Mouse (Mus musculus): ENCODE data around the gene Dscam.

Gene Dscam

DNA sequence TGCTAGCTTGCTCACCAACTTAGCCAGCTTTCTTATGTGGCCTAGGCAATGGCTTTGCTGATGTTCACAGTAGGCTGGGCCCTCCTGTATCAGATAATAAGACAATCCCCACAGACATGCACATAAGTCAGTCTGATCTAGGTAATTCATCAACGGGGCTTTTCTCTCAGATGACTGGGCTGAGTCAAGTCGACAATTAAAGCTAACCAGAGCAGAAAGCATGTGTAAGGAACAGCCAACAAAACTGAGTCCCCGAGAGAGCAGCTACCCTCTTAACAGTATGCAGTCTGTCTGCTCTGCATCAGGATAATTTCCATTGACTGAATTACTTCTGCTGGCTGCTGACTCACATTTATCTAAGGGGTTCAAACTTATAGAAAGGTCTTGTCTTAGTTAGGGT is 603.1 kb downstream of the Dscam start:
- DNase-seq (ENCODE audit: low read depth, low spot score): no peak

DNA sequence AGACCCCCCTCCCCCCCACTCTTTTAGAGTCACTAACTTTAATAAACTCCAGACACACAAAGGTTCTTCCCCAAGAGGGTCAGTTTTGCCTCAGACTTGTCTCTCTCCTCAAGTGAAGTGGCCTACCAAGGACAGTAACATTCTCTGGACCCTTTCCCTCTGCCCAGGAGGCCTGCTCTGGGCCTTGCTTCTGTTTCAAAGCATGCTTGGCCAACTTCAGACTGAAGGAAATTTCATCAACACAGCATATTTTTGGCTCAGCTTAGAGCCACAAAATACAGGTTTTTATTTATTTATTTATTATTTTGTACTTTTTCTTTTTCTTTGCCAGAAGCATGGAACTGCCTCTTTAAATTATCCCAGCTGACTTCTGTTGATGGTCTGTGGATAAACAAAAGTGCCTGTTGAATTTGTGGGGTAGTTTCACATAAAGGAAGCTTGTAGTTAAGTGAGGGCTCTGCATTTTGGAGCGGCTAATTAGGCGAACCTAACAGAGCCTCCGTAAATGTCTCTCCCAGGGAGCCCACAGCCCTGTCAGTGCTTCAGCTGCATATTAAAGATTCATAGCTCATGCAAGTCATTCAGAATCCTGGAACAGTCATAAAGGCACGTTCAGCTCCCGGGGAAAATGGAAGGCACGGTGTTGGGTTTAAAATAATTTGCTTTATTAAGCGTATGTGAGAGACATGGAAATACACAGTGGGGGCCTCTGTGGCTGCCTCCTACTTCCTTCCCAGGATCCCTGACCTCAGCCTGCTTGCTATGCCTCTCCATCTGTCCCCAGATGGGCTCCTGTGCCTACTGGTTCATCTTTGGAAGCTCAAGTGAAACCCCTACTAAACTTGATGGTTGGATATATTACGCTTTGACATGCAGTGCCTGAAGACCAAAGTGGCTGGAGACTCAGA is 606.9 kb downstream of the Dscam start:
- DNase-seq (ENCODE audit: low read depth, low spot score): no peak

DNA sequence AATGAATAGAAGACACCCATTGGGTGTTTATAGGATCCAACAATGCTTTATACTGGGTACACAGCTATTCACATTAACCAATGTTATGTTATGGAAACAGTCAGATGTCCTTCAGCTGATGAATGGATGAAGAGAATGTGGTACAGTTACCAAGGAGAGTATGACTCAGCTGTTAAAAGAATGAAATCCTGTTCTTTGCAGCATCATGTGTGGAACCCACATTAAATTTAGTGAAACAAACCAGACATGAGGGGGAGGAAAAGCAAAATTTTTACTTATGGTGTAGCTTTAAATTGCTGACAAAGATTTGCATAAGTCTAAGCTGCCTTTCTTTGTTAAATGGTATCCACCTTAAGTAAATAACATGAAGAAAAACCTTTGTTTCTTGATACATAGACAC is 610.8 kb downstream of the Dscam start:
- DNase-seq (ENCODE audit: low read depth, low spot score): no peak

GRCm38 (mm10) chr16:96558341-96558740 is 612.2 kb downstream of the Dscam start:
- no peak for DNase-seq (ENCODE audit: low read depth, low spot score)

DNA sequence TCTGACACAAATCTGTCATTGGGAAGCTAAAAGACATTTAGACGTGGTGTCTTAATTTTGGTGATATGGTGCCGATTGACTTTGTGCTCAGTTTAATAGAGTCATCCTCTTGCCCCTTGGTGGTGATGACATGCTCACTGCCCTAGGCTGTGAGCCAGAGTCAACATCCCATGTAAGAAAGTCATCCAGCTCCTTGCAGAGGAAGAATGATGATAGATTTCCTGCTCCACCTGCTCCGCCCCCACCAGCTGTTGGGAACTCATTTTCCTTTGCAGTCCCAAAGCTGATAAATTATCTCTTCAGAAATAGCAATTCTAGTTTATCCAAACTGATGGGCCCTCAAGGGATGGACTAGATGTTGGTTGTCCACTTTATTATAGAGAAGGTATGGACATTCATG is 613.9 kb downstream of the Dscam start:
- DNase-seq (ENCODE audit: low read depth, low spot score): no peak

DNA sequence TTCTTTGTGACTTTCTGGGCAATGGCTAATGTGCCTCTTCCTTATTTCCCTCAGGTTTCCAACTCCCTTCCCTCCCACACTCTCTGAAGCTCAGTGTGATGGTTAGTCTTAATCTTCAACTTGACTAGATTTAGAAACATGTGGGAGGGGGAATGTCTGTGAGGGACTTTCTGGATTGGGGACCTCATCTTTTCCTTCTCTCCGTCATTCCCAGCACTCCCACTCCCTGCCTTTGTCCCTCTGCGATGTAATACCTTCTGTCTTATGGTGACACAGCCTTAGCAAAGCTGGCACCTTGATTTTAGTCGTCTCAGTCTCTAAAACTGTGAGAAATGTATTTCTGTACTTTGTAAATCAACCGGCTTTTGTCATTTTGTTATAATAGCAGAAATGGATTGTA is 615.1 kb downstream of the Dscam start:
- DNase-seq (ENCODE audit: low read depth, low spot score): no peak

GRCm38 (mm10) chr16:96552680-96553079 is 617.9 kb downstream of the Dscam start:
- no peak for DNase-seq (ENCODE audit: low read depth, low spot score)

- no peak for DNase-seq (ENCODE audit: low read depth, low spot score)
Measured at GRCm38 (mm10) chr16:96541056-96541455, 629.5 kb downstream of the Dscam start.

Data from ZHBTc4 (cell line).